Mouse (Mus musculus) ES-E14 (cell line): ENCODE results near the gene Fank1. TPM values are rescaled to one million over a fixed set of nuclear protein-coding genes. Genes with fewer than 3 reads are reported as not detected.

Source experiments
- DNase-seq: peaks from one replicate; pipeline ENCODE4 v3.0.0-alpha.2; 2013; ENCODE audit warnings: low read depth, low spot score
- H3K27ac ChIP-seq: 2 replicates; pipeline ENCODE4 v1.5.1; 2012; ENCODE audit warnings: low read depth, mild to moderate bottlenecking, low read length, moderate library complexity, mixed read lengths; ENCODE audit not compliant: poor library complexity, insufficient read depth, severe bottlenecking
- H3K36me3 ChIP-seq: 2 replicates; pipeline ENCODE4 v1.6.1; 2012; ENCODE audit warnings: mild to moderate bottlenecking, low read length, moderate library complexity, mixed read lengths; ENCODE audit not compliant: control insufficient read depth, poor library complexity, insufficient read depth, severe bottlenecking
- H3K4me1 ChIP-seq, 2 experiments: fragments of 150-350 bp in 1 of 2; sonication (generic) in 1 of 2; 2 replicates each; pipeline ENCODE4 v1.6.1; 2012; ENCODE audit warnings: low read length in 2 of 2, mild to moderate bottlenecking in 1 of 2, mixed read lengths in 1 of 2; ENCODE audit not compliant: control insufficient read depth in 2 of 2, insufficient read depth in 2 of 2, poor library complexity in 1 of 2
- H3K4me3 ChIP-seq, 2 experiments: fragments of 150-350 bp in 1 of 2; sonication (generic) in 1 of 2; 2 replicates each; pipeline ENCODE4 v1.5.1; 2012; ENCODE audit warnings: low read length in 2 of 2, low read depth in 1 of 2, mild to moderate bottlenecking in 1 of 2, mixed read lengths in 1 of 2; ENCODE audit not compliant: insufficient read depth in 1 of 2, poor library complexity in 1 of 2, severe bottlenecking in 1 of 2
- H3K9ac ChIP-seq: 2 replicates; pipeline ENCODE4 v1.6.1; 2012; ENCODE audit warnings: low read depth, mild to moderate bottlenecking, low read length, mixed read lengths; ENCODE audit not compliant: poor library complexity, insufficient read depth, severe bottlenecking
- H3K9me3 ChIP-seq: fragments of 150-350 bp; sonication (generic); 2 replicates; pipeline ENCODE4 v1.6.1; 2012; ENCODE audit warnings: low read depth, mild to moderate bottlenecking, low read length; ENCODE audit not compliant: control insufficient read depth, insufficient read depth
- CHD2 ChIP-seq: IDR thresholded peaks from 2 replicates; pipeline ENCODE4 v1.6.1; 2014; ENCODE audit warnings: mild to moderate bottlenecking, low read depth, low read length, inconsistent platforms
- HCFC1 ChIP-seq: IDR thresholded peaks from 2 replicates; pipeline ENCODE4 v1.6.1; 2012; ENCODE audit warnings: low read length, inconsistent platforms, borderline replicate concordance; ENCODE audit not compliant: insufficient read depth
- MAFK ChIP-seq: IDR thresholded peaks from 2 replicates; pipeline ENCODE4 v1.6.1; 2014; ENCODE audit warnings: mild to moderate bottlenecking, low read depth, low read length, inconsistent platforms; ENCODE audit not compliant: insufficient read depth
- ZC3H11A ChIP-seq: IDR thresholded peaks from 2 replicates; pipeline ENCODE4 v1.6.1; 2012; ENCODE audit warnings: low read depth, mild to moderate bottlenecking, inconsistent platforms, low read length, borderline replicate concordance
- ZNF384 ChIP-seq: IDR thresholded peaks from 2 replicates; pipeline ENCODE4 v1.6.1; 2012; ENCODE audit warnings: low read depth, low read length, inconsistent platforms
- in situ Hi-C, 2 experiments: fragments of 600-800 bp; cut with MboI; formaldehyde crosslinking; loops; one replicate each; pipeline ENCODE4 v1.15.1; 2025; ENCODE audit warnings: low sequenced_read_pairs in 2 of 2, inconsistent platforms in 1 of 2; ENCODE audit not compliant: unreplicated experiment in 2 of 2
- total RNA-seq: library from RNA; depleted of rRNA; stranded (reverse); fragments of 300-350 nt; gene quantifications from 2 replicates; pipeline ENCODE4 v1.2.3, GENCODE M21; 2012

The Fank1 gene
- total RNA-seq, 1 experiment: 0.62 TPM

- Histone ChIP-seq H3K9me3 (no peaks in the 10 kb centered on the region), H3K9ac (no peak overlapping the region), H3K4me3 (no peak overlapping the region), H3K27ac (no peak overlapping the region), H3K36me3 (no peaks in the 10 kb centered on the region), H3K4me1 (no peaks in the 10 kb centered on the region)
- DNase-seq: no peak
- in situ Hi-C loops: no loop called here
- TF ChIP-seq HCFC1 (no peak), CHD2 (no peak), ZNF384 (no peak), MAFK (no peak), ZC3H11A (no peak)
Observed at GRCm38 (mm10) chr7:133891796-133892195, 115.1 kb downstream of the Fank1 start.

GRCm38 (mm10) chr7:133899391-133899790 lies 122.7 kb downstream of the Fank1 start:
- no peaks in the 10 kb centered on the region for H3K4me1 ChIP-seq
- H3K9me3 ChIP-seq: no peaks in the 10 kb centered on the region
- TF ChIP-seq MAFK: no peak
- TF ChIP-seq ZC3H11A: no peak
- no peak for TF ChIP-seq CHD2
- TF ChIP-seq HCFC1: no peak
- no peak for TF ChIP-seq ZNF384
- no peak overlapping the region for H3K9ac ChIP-seq
- no peaks in the 10 kb centered on the region for H3K36me3 ChIP-seq
- no peak for DNase-seq
- in situ Hi-C loops: no loop called here
- no peak overlapping the region for H3K27ac ChIP-seq
- no peak overlapping the region for H3K4me3 ChIP-seq

- DNase-seq: no peak
- Histone ChIP-seq H3K4me3 (no peak overlapping the region), H3K9me3 (no peaks in the 10 kb centered on the region), H3K9ac (no peak overlapping the region), H3K4me1 (no peaks in the 10 kb centered on the region; a peak in 1 of 4 replicates), H3K27ac (no peak overlapping the region), H3K36me3 (no peaks in the 10 kb centered on the region)
- in situ Hi-C loops: no loop called here
- TF ChIP-seq ZC3H11A (no peak), ZNF384 (no peak), MAFK (no peak), HCFC1 (no peak), CHD2 (no peak)
Observed at GRCm38 (mm10) chr7:133908966-133909365, 132.3 kb downstream of the Fank1 start.

- in situ Hi-C loops: no loop called here
- H3K9me3 ChIP-seq: no peaks in the 10 kb centered on the region
- H3K4me1 ChIP-seq: no peaks in the 10 kb centered on the region; a peak in 1 of 4 replicates
- DNase-seq: no peak
- H3K9ac ChIP-seq: no peak overlapping the region
- H3K36me3 ChIP-seq: no peaks in the 10 kb centered on the region
- H3K4me3 ChIP-seq: no peak overlapping the region
- H3K27ac ChIP-seq: no peak overlapping the region
- TF ChIP-seq ZNF384 (no peak), MAFK (no peak), HCFC1 (no peak), ZC3H11A (no peak), CHD2 (no peak)
Observed at GRCm38 (mm10) chr7:133909833-133910375, 133.2 kb downstream of the Fank1 start.

- no peaks in the 10 kb centered on the region for H3K9me3 ChIP-seq
- H3K27ac ChIP-seq: no peak overlapping the region
- TF ChIP-seq ZC3H11A (no peak), ZNF384 (no peak), CHD2 (no peak), HCFC1 (no peak), MAFK (no peak)
- H3K9ac ChIP-seq: no peak overlapping the region
- H3K36me3 ChIP-seq: no peaks in the 10 kb centered on the region
- no peak overlapping the region for H3K4me3 ChIP-seq
- no peak for DNase-seq
- in situ Hi-C loops: no loop called here
- no peaks in the 10 kb centered on the region; a peak in 1 of 4 replicates for H3K4me1 ChIP-seq
Observed at GRCm38 (mm10) chr7:133911881-133912280, 135.2 kb downstream of the Fank1 start.
